In genomic region chr8:124450192-124450895, GRCm38 (mm10) we compare ENCODE assay signal across 14 mouse cellular contexts. TPM values are rescaled to one million over a fixed set of nuclear protein-coding genes. Genes with fewer than 3 reads are reported as not detected.
DNase-seq lines count a peak whose midpoint lies in the region; ATAC-seq and TF ChIP-seq lines count a peak whose summit lies in the region.
"Had no signal": no experiment of that assay in that cellular context is flagged by ENCODE, and none has a peak within 500 bp of the region (broad histone marks: within the 10 kb centered on the region; RNA-seq: fewer than 3 reads in every experiment).

No protein-coding gene starts in this region.

- in situ Hi-C loops in Patski (cut with MboI; ENCODE audit: low pct_unique_long_range_greater_than_20kb): no loop called here

- H3K27ac ChIP-seq in hindbrain, embryonic 10.5 days: 0 out of 2 replicates have a peak overlapping the region, but pooled peaks have one; percentile 35
- H3K27ac ChIP-seq in hindbrain, embryonic 11.5 days (ENCODE audit: low read depth, low read length): no peak overlapping the region
- H3K27ac ChIP-seq in lung, embryonic 14.5 days (ENCODE audit: low read depth): no peak overlapping the region
- H3K27ac ChIP-seq: hindbrain, embryonic 15.5 days had no signal

- no peak for ATAC-seq in hindbrain, embryonic 11.5 days (ENCODE audit: low FRiP score)
- no peak for ATAC-seq in lung, embryonic 14.5 days (ENCODE audit: insufficient read depth)
- no peak for ATAC-seq in Patski
- ATAC-seq: activated CD4-positive, CD25-positive, alpha-beta regulatory T cell, adult 4 months had no signal

- peaks cover 6% of the 10 kb centered on the region; the same call in 1 of the 2 replicates for H3K4me1 ChIP-seq in hindbrain, embryonic 10.5 days (replicated peaks)
- H3K4me1 ChIP-seq in hindbrain, embryonic 11.5 days (replicated peaks; ENCODE audit: control insufficient read depth, insufficient read depth, low read length): no peaks in the 10 kb centered on the region
- no peaks in the 10 kb centered on the region for H3K4me1 ChIP-seq in lung, embryonic 14.5 days (ENCODE audit: insufficient read depth)

- peak; percentile 35; the same call in 1 of the 2 replicates for TF ChIP-seq CTCF in lung, embryonic 14.5 days (IDR thresholded peaks at IDR 0.05; ENCODE audit: low read depth)
- peak; percentile 69 for TF ChIP-seq CTCF in Patski (IDR thresholded peaks at IDR 0.05)

- H3K4me2 ChIP-seq in hindbrain, embryonic 11.5 days (replicated peaks; ENCODE audit: low read depth, low read length): no peak overlapping the region
- no peak overlapping the region for H3K4me2 ChIP-seq in lung, embryonic 14.5 days
- H3K4me2 ChIP-seq: hindbrain, embryonic 15.5 days had no signal

- no peak for DNase-seq in hindbrain, embryonic 10.5 days (ENCODE audit: low spot score)
- no peak for DNase-seq in hindbrain, embryonic 11.5 days (ENCODE audit: low spot score)
- peak; percentile 31 for DNase-seq in lung, embryonic 14.5 days
- DNase-seq in lung, postnatal 10 days: no peak
- DNase-seq in A20 (ENCODE audit: low read depth, low spot score) (peak; percentile 18), Patski (ENCODE audit: low read depth, low spot score) (no peak)
- no peak for DNase-seq in urinary bladder, adult 2 months (ENCODE audit: low spot score)
- no peak for DNase-seq in c-Kit-positive CD71-positive TER-119-positive erythroid progenitor cells, embryonic 14.5 days (ENCODE audit: low spot score)
- DNase-seq: cerebellum, adult 18-20 months; kidney, adult 9 months; right cerebral cortex, adult 18-20 months had no signal

- CTCF ChIA-PET in Patski (lab: Charles Lee): interaction anchor here (1.3 kb wide), 1 partner anchor 14 kb away, joined by 3 read pairs; no protein-coding TSS in a partner anchor

- no peak overlapping the region for H3K9ac ChIP-seq in hindbrain, embryonic 11.5 days (ENCODE audit: low read depth, low read length)
- no peak overlapping the region for H3K9ac ChIP-seq in lung, embryonic 14.5 days
- H3K9ac ChIP-seq: hindbrain, embryonic 15.5 days had no signal

- WGBS in hindbrain, embryonic 10.5 days: 92% methylated on average over 8 of the region's 8 CpGs
- 88% methylated on average over 8 of the region's 8 CpGs for WGBS in hindbrain, embryonic 11.5 days
- WGBS in lung, embryonic 14.5 days: 67% methylated on average over 8 of the region's 8 CpGs

- no peaks in the 10 kb centered on the region for H3K36me3 ChIP-seq in hindbrain, embryonic 10.5 days
- H3K36me3 ChIP-seq in hindbrain, embryonic 11.5 days (ENCODE audit: control insufficient read depth, insufficient read depth, low read length): no peaks in the 10 kb centered on the region
- H3K36me3 ChIP-seq in lung, embryonic 14.5 days (ENCODE audit: insufficient read depth): no peaks in the 10 kb centered on the region
- H3K36me3 ChIP-seq: hindbrain, embryonic 15.5 days had no signal

- H3K27me3 ChIP-seq in hindbrain, embryonic 10.5 days (ENCODE audit: insufficient read depth, poor library complexity, severe bottlenecking): no peaks in the 10 kb centered on the region
- no peaks in the 10 kb centered on the region for H3K27me3 ChIP-seq in hindbrain, embryonic 11.5 days (ENCODE audit: control insufficient read depth, insufficient read depth, low read length)
- H3K27me3 ChIP-seq in lung, embryonic 14.5 days (ENCODE audit: insufficient read depth, low read length): no peaks in the 10 kb centered on the region
- peaks cover 4% of the 10 kb centered on the region for H3K27me3 ChIP-seq in Patski
- H3K27me3 ChIP-seq: hindbrain, embryonic 15.5 days had no signal

- POLR2A ChIA-PET in Patski (lab: Charles Lee): interaction anchor here (0.6 to 1.0 kb wide), 2 partner anchors 35 to 1275 kb away, joined by 4 to 6 read pairs; no protein-coding TSS in a partner anchor

- peaks cover 5% of the 10 kb centered on the region; the same call in 1 of the 2 replicates for H3K9me3 ChIP-seq in hindbrain, embryonic 10.5 days
- H3K9me3 ChIP-seq in hindbrain, embryonic 11.5 days (ENCODE audit: control insufficient read depth, low read length): no peaks in the 10 kb centered on the region
- H3K9me3 ChIP-seq in lung, embryonic 14.5 days (ENCODE audit: low read depth, low read length): peaks cover 4% of the 10 kb centered on the region; the same call in 1 of the 2 replicates
- H3K9me3 ChIP-seq: hindbrain, embryonic 15.5 days had no signal

- no peak overlapping the region for H3K4me3 ChIP-seq in hindbrain, embryonic 10.5 days
- no peak overlapping the region for H3K4me3 ChIP-seq in hindbrain, embryonic 11.5 days (ENCODE audit: low read depth, low read length)
- H3K4me3 ChIP-seq in lung, embryonic 14.5 days (ENCODE audit: low read depth, low read length): no peak overlapping the region
- H3K4me3 ChIP-seq: erythroblast, embryonic 14.5 days; hindbrain, embryonic 15.5 days had no signal

RNA-seq across cellular contexts. Expression of gene Pgbd5, which starts 10.9 kb away (rescaled TPM):
- 2.5 and 2.7 TPM in 2 replicates for polyA plus RNA-seq in hindbrain, embryonic 10.5 days (2016; fragmentation: Nextera tagmentation; extraction: Ambion mirVana)
- 5.0 and 5.3 TPM in 2 replicates for polyA plus RNA-seq in hindbrain, embryonic 11.5 days (2014; fragmentation: Nextera tagmentation; extraction: Ambion mirVana)
- 2.2 and 2.5 TPM in 2 replicates for polyA plus RNA-seq in lung, embryonic 14.5 days (2014; fragmentation: Nextera tagmentation; extraction: Ambion mirVana)
- 8.0 TPM for polyA plus RNA-seq in Patski (2021)
- 10.7 and 11.8 TPM in 2 replicates for polyA plus RNA-seq in urinary bladder, adult 2 months (2012; rRNA removed)
- polyA plus RNA-seq: activated CD4-positive, CD25-positive, alpha-beta regulatory T cell, adult 4 months; erythroblast, embryonic 14.5 days had no signal

Comparison
In these comparisons a context has a peak if more than half of its experiments do, and no peak if none do; other contexts are left out.
1. DNase-seq: peak in lung, embryonic 14.5 days (single experiment) and A20 (single experiment); none in hindbrain, embryonic 10.5 days (single experiment), hindbrain, embryonic 11.5 days (single experiment), lung, postnatal 10 days (single experiment), Patski (single experiment), urinary bladder, adult 2 months (single experiment) and c-Kit-positive CD71-positive TER-119-positive erythroid progenitor cells, embryonic 14.5 days (single experiment).